Mouse (Mus musculus): ENCODE results near the gene Olfr66. TPM values are rescaled to one million over a fixed set of nuclear protein-coding genes. Genes with fewer than 3 reads are reported as not detected.

Olfr66 gene
- polyA plus RNA-seq (2017; shearing (Covaris generic)): not detected

GRCm38 (mm10) chr7:103886152-103886551, at the start of gene Olfr66:
Gene Olfr66, minus strand, starts transcription at chr7:103886252.

GRCm38 (mm10) chr7:103934264-103934663, 48.2 kb upstream of the Olfr66 start, which contains the start of gene Olfr632:
Gene Olfr632, plus strand, starts transcription at chr7:103934347.

GRCm38 (mm10) chr7:103928525-103928924, 42.5 kb upstream of the Olfr66 start, which contains the start of gene Olfr631:
Gene Olfr631, plus strand, starts transcription at chr7:103928825.

GRCm38 (mm10) chr7:103903187-103903586, 17.1 kb upstream of the Olfr66 start, which contains the start of gene Olfr65:
Gene Olfr65, plus strand, starts transcription at chr7:103903487.

GRCm38 (mm10) chr7:103894385-103894784, 8.3 kb upstream of the Olfr66 start, which contains the start of gene Olfr64:
Gene Olfr64, minus strand, starts transcription at chr7:103894485.

GRCm38 (mm10) chr7:103853090-103853489, 33.0 kb downstream of the Olfr66 start, which contains the start of gene Hbb-y:
Gene Hbb-y, minus strand, starts transcription at chr7:103853216.

GRCm38 (mm10) chr7:103843034-103843433, 43.0 kb downstream of the Olfr66 start, which contains the start of gene Hbb-bh1:
Gene Hbb-bh1, minus strand, starts transcription at chr7:103843164.

GRCm38 (mm10) chr7:103840268-103840667, 45.8 kb downstream of the Olfr66 start, which contains the start of gene Hbb-bh2:
Gene Hbb-bh2, minus strand, starts transcription at chr7:103840520.

Other genes starting within 250 kb of the Olfr66 start
- not detected for gene Olfr622, start 243.6 kb downstream of the Olfr66 start, polyA plus RNA-seq (2017; shearing (Covaris generic))
- not detected for gene Olfr623, start 222.6 kb downstream of the Olfr66 start, polyA plus RNA-seq (2017; shearing (Covaris generic))
- gene Olfr624, start 215.1 kb downstream of the Olfr66 start, polyA plus RNA-seq (2017; shearing (Covaris generic)): 0.06 TPM
- gene Olfr625-ps1, start 203.5 kb downstream of the Olfr66 start, polyA plus RNA-seq (2017; shearing (Covaris generic)): not detected
- not detected for gene Olfr243, start 171.6 kb downstream of the Olfr66 start, polyA plus RNA-seq (2017; shearing (Covaris generic))
- not detected for gene Olfr628, start 155.9 kb downstream of the Olfr66 start, polyA plus RNA-seq (2017; shearing (Covaris generic))
- not detected for gene Olfr629, start 141.3 kb downstream of the Olfr66 start, polyA plus RNA-seq (2017; shearing (Covaris generic))
- gene Olfr630, start 128.9 kb downstream of the Olfr66 start, polyA plus RNA-seq (2017; shearing (Covaris generic)): not detected
- not detected for gene Olfr69, start 114.7 kb downstream of the Olfr66 start, polyA plus RNA-seq (2017; shearing (Covaris generic))
- gene Olfr68, start 106.6 kb downstream of the Olfr66 start, polyA plus RNA-seq (2017; shearing (Covaris generic)): not detected
- gene Olfr67, start 94.4 kb downstream of the Olfr66 start, polyA plus RNA-seq (2017; shearing (Covaris generic)): not detected
- gene Hbb-bt, start 72.3 kb downstream of the Olfr66 start, polyA plus RNA-seq (2017; shearing (Covaris generic)): not detected
- gene Hbb-bs, start 58.2 kb downstream of the Olfr66 start, polyA plus RNA-seq (2017; shearing (Covaris generic)): 1.2 TPM
- gene Hbb-bh2, start 45.7 kb downstream of the Olfr66 start, polyA plus RNA-seq (2017; shearing (Covaris generic)): not detected
- gene Hbb-bh1, start 43.1 kb downstream of the Olfr66 start, polyA plus RNA-seq (2017; shearing (Covaris generic)): not detected
- gene Hbb-y, start 33.0 kb downstream of the Olfr66 start, polyA plus RNA-seq (2017; shearing (Covaris generic)): not detected
- not detected for gene Olfr64, start 8.2 kb upstream of the Olfr66 start, polyA plus RNA-seq (2017; shearing (Covaris generic))
- not detected for gene Olfr65, start 17.2 kb upstream of the Olfr66 start, polyA plus RNA-seq (2017; shearing (Covaris generic))
- not detected for gene Olfr631, start 42.6 kb upstream of the Olfr66 start, polyA plus RNA-seq (2017; shearing (Covaris generic))
- gene Olfr632, start 48.1 kb upstream of the Olfr66 start, polyA plus RNA-seq (2017; shearing (Covaris generic)): not detected
- gene Olfr633, start 58.2 kb upstream of the Olfr66 start, polyA plus RNA-seq (2017; shearing (Covaris generic)): not detected
- gene Olfr635, start 84.9 kb upstream of the Olfr66 start, polyA plus RNA-seq (2017; shearing (Covaris generic)): 0.04 TPM
- gene Olfr638, start 112.5 kb upstream of the Olfr66 start, polyA plus RNA-seq (2017; shearing (Covaris generic)): not detected
- 0.05 TPM for gene Olfr639, start 131.1 kb upstream of the Olfr66 start, polyA plus RNA-seq (2017; shearing (Covaris generic))
- not detected for gene Olfr640, start 139.3 kb upstream of the Olfr66 start, polyA plus RNA-seq (2017; shearing (Covaris generic))
- gene Olfr641, start 149.2 kb upstream of the Olfr66 start, polyA plus RNA-seq (2017; shearing (Covaris generic)): not detected
- not detected for gene Olfr642, start 166.4 kb upstream of the Olfr66 start, polyA plus RNA-seq (2017; shearing (Covaris generic))
- gene 4930516K23Rik, start 175.2 kb upstream of the Olfr66 start, polyA plus RNA-seq (2017; shearing (Covaris generic)): not detected
- gene Olfr644, start 185.6 kb upstream of the Olfr66 start, polyA plus RNA-seq (2017; shearing (Covaris generic)): not detected
- gene Olfr645, start 199.2 kb upstream of the Olfr66 start, polyA plus RNA-seq (2017; shearing (Covaris generic)): not detected
- gene Olfr646, start 218.6 kb upstream of the Olfr66 start, polyA plus RNA-seq (2017; shearing (Covaris generic)): not detected
- not detected for gene Ubqln5, start 243.6 kb upstream of the Olfr66 start, polyA plus RNA-seq (2017; shearing (Covaris generic))

Measured in naive thymus-derived CD4-positive, alpha-beta T cell, adult 5 months (primary cell).